Mouse (Mus musculus): ENCODE measurements around the gene Gpr137. TPM values are rescaled to one million over a fixed set of nuclear protein-coding genes. Genes with fewer than 3 reads are reported as not detected.
"Not testable (repeated sequence)": the region's sequence is repeated elsewhere in the genome, so short reads cannot be mapped to it uniquely, and the experiment has no call there.

The Gpr137 gene
- polyA plus RNA-seq, 1 experiment from 2014 or later: 8.8 TPM

GRCm38 (mm10) chr19:6904846-6905245, 37.4 kb downstream of the Gpr137 start:
- H3K9me3 ChIP-seq (replicated peaks): peaks cover 5% of the 10 kb centered on the region; the same call in 1 of the 2 replicates
- no peak overlapping the region for H3K9ac ChIP-seq
- 72% methylated on average over 2 of the region's 2 CpGs for WGBS (ENCODE audit: insufficient replicate concordance)
- H3K4me2 ChIP-seq: no peak overlapping the region
- no peaks in the 10 kb centered on the region for H3K27me3 ChIP-seq (replicated peaks)
- H3K36me3 ChIP-seq: peaks cover 21% of the 10 kb centered on the region
- no peak overlapping the region for H3K4me3 ChIP-seq
- peaks cover 19% of the 10 kb centered on the region for H3K4me1 ChIP-seq
- no peak for ATAC-seq
- H3K27ac ChIP-seq: no peak overlapping the region

- H3K36me3 ChIP-seq: peaks cover 21% of the 10 kb centered on the region
- peaks cover 5% of the 10 kb centered on the region; the same call in 1 of the 2 replicates for H3K9me3 ChIP-seq (replicated peaks)
- no peaks in the 10 kb centered on the region for H3K27me3 ChIP-seq (replicated peaks)
- H3K9ac ChIP-seq: no peak overlapping the region
- no peak overlapping the region for H3K27ac ChIP-seq
- 85% methylated on average over 1 of the region's 1 CpGs for WGBS (ENCODE audit: insufficient replicate concordance)
- no peak for ATAC-seq
- no peak overlapping the region for H3K4me3 ChIP-seq
- H3K4me2 ChIP-seq: no peak overlapping the region
- H3K4me1 ChIP-seq: peaks cover 8% of the 10 kb centered on the region
These were observed 39.2 kb downstream of the Gpr137 start for GRCm38 (mm10) chr19:6903031-6903430.

GRCm38 (mm10) chr19:6899641-6900040, 42.6 kb downstream of the Gpr137 start:
- no peak for ATAC-seq
- Histone ChIP-seq H3K27ac (no peak overlapping the region), H3K4me3 (no peak overlapping the region), H3K27me3 (replicated peaks) (no peaks in the 10 kb centered on the region), H3K4me1 (no peaks in the 10 kb centered on the region), H3K36me3 (no peaks in the 10 kb centered on the region), H3K9me3 (replicated peaks) (peaks cover 5% of the 10 kb centered on the region; the same call in 1 of the 2 replicates), H3K9ac (no peak overlapping the region), H3K4me2 (no peak overlapping the region)
- WGBS (ENCODE audit: insufficient replicate concordance): 71% methylated on average over 4 of the region's 4 CpGs

GRCm38 (mm10) chr19:6895608-6896305, 46.5 kb downstream of the Gpr137 start:
- WGBS (ENCODE audit: insufficient replicate concordance): 63% methylated on average over 18 of the region's 18 CpGs
- H3K9me3 ChIP-seq (replicated peaks); H3K4me1 ChIP-seq; H3K27me3 ChIP-seq (replicated peaks); H3K4me3 ChIP-seq; ATAC-seq; H3K9ac ChIP-seq; H3K36me3 ChIP-seq; H3K27ac ChIP-seq: not testable (repeated sequence)
- H3K4me2 ChIP-seq: peak overlapping the region; percentile 12; the same call in 1 of the 2 replicates

- WGBS (ENCODE audit: insufficient replicate concordance): 84% methylated on average over 14 of the region's 14 CpGs
- Histone ChIP-seq H3K4me1 (no peaks in the 10 kb centered on the region), H3K27me3 (replicated peaks) (no peaks in the 10 kb centered on the region), H3K36me3 (no peaks in the 10 kb centered on the region), H3K4me3 (no peak overlapping the region), H3K27ac (no peak overlapping the region), H3K9me3 (replicated peaks) (no peaks in the 10 kb centered on the region), H3K4me2 (no peak overlapping the region), H3K9ac (no peak overlapping the region)
- no peak for ATAC-seq
These were observed 48.4 kb downstream of the Gpr137 start for GRCm38 (mm10) chr19:6893731-6894451.

GRCm38 (mm10) chr19:6892512-6892911, 49.8 kb downstream of the Gpr137 start:
- no peaks in the 10 kb centered on the region for H3K27me3 ChIP-seq (replicated peaks)
- no peak overlapping the region for H3K27ac ChIP-seq
- WGBS (ENCODE audit: insufficient replicate concordance): 30% methylated on average over 4 of the region's 4 CpGs
- no peaks in the 10 kb centered on the region for H3K9me3 ChIP-seq (replicated peaks)
- H3K36me3 ChIP-seq: no peaks in the 10 kb centered on the region
- no peak overlapping the region for H3K4me2 ChIP-seq
- ATAC-seq: no peak
- no peak overlapping the region for H3K9ac ChIP-seq
- no peak overlapping the region for H3K4me3 ChIP-seq
- no peaks in the 10 kb centered on the region for H3K4me1 ChIP-seq

Small RNAs within 50 kb of the gene (microRNA-seq; reads per million reads assigned to microRNA genes)
- 1.1 reads per million for gene Mir6990

Other genes starting within 250 kb of the Gpr137 start
- 8.5 and 8.7 TPM in 2 replicates for gene Rps6ka4, start 101.8 kb downstream of the Gpr137 start, polyA plus RNA-seq (2016; fragmentation: Nextera tagmentation; extraction: Ambion mirVana)
- gene Ccdc88b, start 84.3 kb downstream of the Gpr137 start, polyA plus RNA-seq (2016; fragmentation: Nextera tagmentation; extraction: Ambion mirVana): 2.8 and 3.3 TPM in 2 replicates
- 115 TPM in 2 replicates for gene Trmt112, start 32.8 kb downstream of the Gpr137 start, polyA plus RNA-seq (2016; fragmentation: Nextera tagmentation; extraction: Ambion mirVana)
- 94.2 and 101 TPM in 2 replicates for gene Prdx5, start 32.4 kb downstream of the Gpr137 start, polyA plus RNA-seq (2016; fragmentation: Nextera tagmentation; extraction: Ambion mirVana)
- gene Esrra, start 20.7 kb downstream of the Gpr137 start, polyA plus RNA-seq (2016; fragmentation: Nextera tagmentation; extraction: Ambion mirVana): 6.5 and 6.8 TPM in 2 replicates
- 0.80 and 0.93 TPM in 2 replicates for gene Catsperz, start 17.1 kb downstream of the Gpr137 start, polyA plus RNA-seq (2016; fragmentation: Nextera tagmentation; extraction: Ambion mirVana)
- 0.05 TPM in 1 of 2 replicates, not detected in the other for gene Kcnk4, start 8.0 kb downstream of the Gpr137 start, polyA plus RNA-seq (2016; fragmentation: Nextera tagmentation; extraction: Ambion mirVana)
- gene Bad, start 619 bp downstream of the Gpr137 start, polyA plus RNA-seq (2016; fragmentation: Nextera tagmentation; extraction: Ambion mirVana): 36.4 and 37.6 TPM in 2 replicates
- 153 and 155 TPM in 2 replicates for gene Ppp1r14b, start 32.5 kb upstream of the Gpr137 start, polyA plus RNA-seq (2016; fragmentation: Nextera tagmentation; extraction: Ambion mirVana)
- gene Plcb3, start 34.0 kb upstream of the Gpr137 start, polyA plus RNA-seq (2016; fragmentation: Nextera tagmentation; extraction: Ambion mirVana): 13.6 and 14.4 TPM in 2 replicates
- gene Fkbp2, start 38.0 kb upstream of the Gpr137 start, polyA plus RNA-seq (2016; fragmentation: Nextera tagmentation; extraction: Ambion mirVana): 91.7 and 92.0 TPM in 2 replicates
- gene Vegfb, start 45.2 kb upstream of the Gpr137 start, polyA plus RNA-seq (2016; fragmentation: Nextera tagmentation; extraction: Ambion mirVana): 23.2 and 23.3 TPM in 2 replicates
- 12.1 and 12.7 TPM in 2 replicates for gene Dnajc4, start 50.1 kb upstream of the Gpr137 start, polyA plus RNA-seq (2016; fragmentation: Nextera tagmentation; extraction: Ambion mirVana)
- gene Nudt22, start 53.6 kb upstream of the Gpr137 start, polyA plus RNA-seq (2016; fragmentation: Nextera tagmentation; extraction: Ambion mirVana): 10.0 and 11.9 TPM in 2 replicates
- 2.2 and 2.5 TPM in 2 replicates for gene Trpt1, start 53.7 kb upstream of the Gpr137 start, polyA plus RNA-seq (2016; fragmentation: Nextera tagmentation; extraction: Ambion mirVana)
- 135 and 147 TPM in 2 replicates for gene Fermt3, start 77.0 kb upstream of the Gpr137 start, polyA plus RNA-seq (2016; fragmentation: Nextera tagmentation; extraction: Ambion mirVana)
- gene Stip1, start 97.5 kb upstream of the Gpr137 start, polyA plus RNA-seq (2016; fragmentation: Nextera tagmentation; extraction: Ambion mirVana): 218 and 230 TPM in 2 replicates
- gene Macrod1, start 114.3 kb upstream of the Gpr137 start, polyA plus RNA-seq (2016; fragmentation: Nextera tagmentation; extraction: Ambion mirVana): 6.4 and 7.6 TPM in 2 replicates
- 0.23 TPM in 2 replicates for gene Flrt1, start 163.2 kb upstream of the Gpr137 start, polyA plus RNA-seq (2016; fragmentation: Nextera tagmentation; extraction: Ambion mirVana)